Mouse (Mus musculus) C3H10T1/2 (cell line): ENCODE results near the gene Ube2q1. TPM values are rescaled to one million over a fixed set of nuclear protein-coding genes. Genes with fewer than 3 reads are reported as not detected.

ENCODE experiments used
- polyA plus RNA-seq, 2 experiments: library from polyadenylated mRNA; unstranded; fragments of >200 nt; fragmentation: generic; extraction: Trizol; gene quantifications; one replicate each; pipeline ENCODE4 v1.2.1; 2012; ENCODE audit warnings: missing spikeins in 2 of 2

The Ube2q1 gene
- 10 to 100 TPM; 17.2 to 41.9 TPM for polyA plus RNA-seq

GRCm38 (mm10) chr3:89772968-89773709 lies at the start of gene Ube2q1:
Gene Ube2q1 (plus strand): TSS chr3:89773616.

GRCm38 (mm10) chr3:89764119-89764724 lies 9.2 kb upstream of the Ube2q1 start, which contains the start of gene Chrnb2:
Gene Chrnb2 (minus strand): TSS chr3:89764632.

GRCm38 (mm10) chr3:89830815-89831591 lies 57.6 kb downstream of the Ube2q1 start, which contains the start of gene She:
Gene She (plus strand): TSS chr3:89831370.

Other genes with a start within 250 kb of the Ube2q1 start
- 10 to 100 TPM in 1 of 2 experiments, 1 to 10 TPM in 1; 2.9 to 17.3 TPM for gene Adar, start 58.6 kb upstream of the Ube2q1 start, polyA plus RNA-seq
- gene Chrnb2, start 9.0 kb upstream of the Ube2q1 start, polyA plus RNA-seq: under 1 TPM; 0.21 to 0.30 TPM
- gene She, start 57.8 kb downstream of the Ube2q1 start, polyA plus RNA-seq: not detected
- 1 to 10 TPM in 1 of 2 experiments, under 1 TPM in 1; 0.46 to 1.2 TPM for gene Il6ra, start 139.6 kb downstream of the Ube2q1 start, polyA plus RNA-seq
- 10 to 100 TPM in 1 of 2 experiments, 1 to 10 TPM in 1; 5.9 to 28.1 TPM for gene Atp8b2, start 189.9 kb downstream of the Ube2q1 start, polyA plus RNA-seq
- 100 to 1,000 TPM; 159 to 178 TPM for gene Hax1, start 225.2 kb downstream of the Ube2q1 start, polyA plus RNA-seq